Mouse (Mus musculus) erythroid progenitor cell, adult 5-6 weeks (primary cell): ENCODE data around the gene Smyd3. TPM values are rescaled to one million over a fixed set of nuclear protein-coding genes. Genes with fewer than 3 reads are reported as not detected.

Experiments used
- ATAC-seq: replicated peaks from 2 replicates; pipeline ENCODE4 v1.8.0; 2016; ENCODE audit warnings: moderate number of reproducible peaks, mild to moderate bottlenecking, moderate TSS enrichment, inconsistent platforms; ENCODE audit not compliant: poor library complexity, low FRiP score, severe bottlenecking
- total RNA-seq, 2 experiments: library from RNA; stranded (forward) in 1 of 2; stranded (reverse) in 1 of 2; fragments of 150-400 nt in 1 of 2; fragments of 186-747, 209-891 nt in 1 of 2; gene quantifications; 2 replicates each; pipeline versions ENCODE4 v1.2.3 to v1.2.4; 2015 to 2017; ENCODE audit warnings: low replicate concordance in 2 of 2

Gene Smyd3
- total RNA-seq, 2 experiments from 2014 or later, result 0.42 to 7.8 TPM

DNA sequence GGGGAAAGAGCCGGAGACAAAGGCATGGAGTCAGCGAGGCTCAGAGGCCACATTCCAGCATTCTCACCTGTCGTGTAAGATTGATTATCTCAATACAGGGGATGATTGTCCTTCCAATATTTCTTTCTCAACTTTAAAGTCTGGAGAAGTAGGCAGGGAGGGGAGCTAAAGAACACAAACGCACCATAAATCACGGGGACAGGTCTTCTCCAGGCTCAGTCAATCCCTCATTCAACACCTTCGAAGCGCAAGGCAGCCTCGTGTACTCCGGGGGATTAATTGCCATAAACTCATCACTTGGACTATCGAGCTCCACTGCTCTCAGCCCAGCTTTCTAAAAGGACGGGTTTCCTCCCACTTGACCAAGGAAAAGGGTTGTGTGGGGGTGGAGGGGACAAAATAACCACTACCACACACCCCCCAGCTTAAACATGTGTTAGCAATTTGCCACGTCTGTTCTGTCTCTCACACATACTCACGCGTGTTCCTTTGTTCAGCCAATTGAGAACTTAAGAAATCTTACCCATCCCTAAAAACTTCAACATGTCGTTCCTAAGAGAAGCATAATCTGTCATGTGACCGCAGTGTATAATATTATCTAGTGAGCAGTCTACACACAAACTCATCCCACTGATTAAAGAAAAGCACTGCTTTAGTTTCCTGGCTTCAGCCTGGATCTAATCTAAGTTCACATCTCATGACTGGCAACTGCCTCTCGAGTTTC lies 43.8 kb downstream of the Smyd3 start:
- ATAC-seq, result no peak

DNA sequence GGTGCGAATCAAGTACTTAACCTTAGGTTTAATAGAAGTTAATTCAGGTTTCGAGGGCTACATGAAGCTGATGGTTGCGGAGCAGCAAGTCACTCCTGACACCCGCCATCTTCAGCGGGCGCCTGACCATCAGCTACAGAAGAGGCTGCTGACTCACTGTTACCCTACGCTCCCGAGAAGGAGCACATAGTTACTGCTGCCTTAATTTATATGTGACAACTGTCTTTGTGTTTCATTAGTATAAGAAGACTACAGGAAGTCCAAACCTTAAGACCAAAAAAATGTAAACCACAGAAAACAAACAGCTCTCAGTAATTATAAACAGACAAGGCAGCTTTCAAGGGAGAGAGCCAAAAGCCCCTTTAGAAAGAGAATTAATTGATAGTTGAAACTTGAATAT lies 49.9 kb downstream of the Smyd3 start:
- ATAC-seq, result no peak

DNA sequence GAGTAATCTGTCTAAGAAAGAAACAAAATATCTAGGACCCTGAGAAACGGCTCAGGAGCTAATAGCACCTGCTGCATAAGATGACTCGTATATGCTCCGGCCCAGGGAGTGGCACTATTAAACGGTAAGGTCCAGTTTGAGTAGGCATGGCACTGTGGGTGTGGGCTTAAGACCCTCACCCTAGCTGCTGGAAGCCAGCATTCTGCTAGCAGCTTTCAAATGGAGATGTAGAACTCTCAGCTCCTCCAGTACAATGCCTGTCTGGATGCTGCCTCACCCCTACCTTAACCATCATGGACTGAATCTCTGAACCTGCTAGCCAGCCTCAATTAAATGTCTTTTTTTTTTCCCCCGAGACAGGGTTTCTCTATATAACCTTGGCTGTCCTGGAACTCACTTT lies 55.5 kb downstream of the Smyd3 start:
- ATAC-seq, result no peak

DNA sequence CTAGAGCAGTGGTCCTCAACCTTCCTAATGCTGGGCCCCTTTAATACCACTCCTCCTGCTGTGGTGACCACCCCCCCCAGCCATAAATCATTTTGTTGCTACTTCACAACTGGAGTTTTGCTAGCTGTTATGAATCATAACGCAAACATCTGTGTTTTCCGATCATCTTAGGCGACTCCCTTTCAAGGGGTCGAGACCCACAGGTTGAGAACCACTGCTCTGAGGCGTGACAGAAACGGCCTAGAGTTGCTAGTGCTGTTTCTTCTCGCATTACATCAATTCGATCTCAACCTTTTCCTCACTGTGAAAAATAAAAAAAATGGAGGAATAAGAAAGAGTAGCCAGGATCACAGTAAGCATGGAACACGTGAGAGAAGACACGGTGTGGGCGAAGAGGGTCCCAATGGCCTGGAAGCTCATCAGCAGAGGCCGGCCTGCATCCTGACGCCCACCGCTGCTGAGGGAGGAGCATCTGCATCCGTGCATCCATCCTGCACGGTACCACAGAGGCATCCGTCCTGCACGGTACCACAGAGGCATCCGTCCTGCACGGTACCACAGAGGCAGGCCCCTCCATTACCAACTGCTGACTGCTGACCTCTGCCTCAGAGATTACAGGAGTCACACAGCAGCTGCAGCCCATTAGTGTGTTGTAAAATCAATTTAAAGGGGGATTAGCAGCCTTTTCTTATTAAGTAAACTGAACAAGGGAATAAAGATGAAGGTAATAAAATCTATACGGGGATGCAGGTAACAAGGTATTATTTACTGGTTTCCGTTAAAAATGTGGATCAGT lies 56.6 kb downstream of the Smyd3 start:
- ATAC-seq, result no peak

DNA sequence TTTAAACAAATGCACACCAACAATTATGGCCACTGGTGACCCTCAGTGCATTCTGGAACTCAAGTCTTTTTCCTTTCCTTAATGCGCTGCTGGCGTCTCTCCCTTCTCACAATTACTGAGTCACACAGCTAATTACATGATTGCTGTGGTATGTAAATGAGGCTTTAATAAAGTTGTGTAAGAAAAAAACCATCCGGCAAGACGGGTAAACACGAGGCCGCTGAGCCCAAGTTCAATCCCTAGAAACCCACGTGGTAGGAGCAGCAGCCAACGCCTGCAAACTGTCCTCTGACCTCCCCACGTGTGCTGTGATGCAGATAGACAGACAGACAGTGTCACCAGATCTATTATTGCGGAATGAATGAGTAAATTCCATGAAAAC lies 58.9 kb downstream of the Smyd3 start:
- ATAC-seq, result no peak

DNA sequence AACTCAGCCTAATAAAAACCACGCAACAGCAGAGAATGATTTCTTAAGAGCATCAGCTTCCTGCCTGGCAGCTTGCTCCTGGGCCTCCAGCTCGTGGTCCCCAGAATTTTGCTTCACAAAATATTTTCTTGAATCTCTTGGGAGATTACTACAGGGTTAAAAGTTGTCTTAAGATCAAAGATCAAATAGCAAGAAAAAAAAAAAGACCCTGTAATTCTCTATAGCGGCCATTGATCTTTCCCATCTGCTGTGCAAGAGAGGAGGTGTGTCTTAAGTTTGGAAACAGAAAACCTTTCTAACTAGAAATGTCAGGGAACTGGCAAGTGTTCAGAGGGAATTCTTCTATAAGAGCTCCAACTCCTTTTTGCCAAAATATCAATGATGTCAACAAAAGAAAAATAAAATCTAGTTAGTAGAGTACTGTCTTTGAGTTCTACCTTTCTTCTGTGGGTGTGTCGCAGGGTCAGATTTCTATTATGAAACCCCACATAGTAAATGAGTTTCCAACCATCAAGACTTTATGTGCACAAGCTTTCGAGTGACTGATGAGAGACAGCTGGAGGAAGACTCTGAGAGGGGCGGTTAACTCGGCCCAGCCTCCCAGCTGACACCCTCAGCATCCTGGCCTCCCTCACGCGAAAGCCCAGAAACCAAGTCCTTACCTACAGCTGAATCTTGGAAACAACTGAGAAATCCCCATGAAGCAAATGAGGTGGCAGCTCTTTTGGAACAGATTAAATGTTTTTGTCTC lies 59.4 kb downstream of the Smyd3 start:
- no peak for ATAC-seq

DNA sequence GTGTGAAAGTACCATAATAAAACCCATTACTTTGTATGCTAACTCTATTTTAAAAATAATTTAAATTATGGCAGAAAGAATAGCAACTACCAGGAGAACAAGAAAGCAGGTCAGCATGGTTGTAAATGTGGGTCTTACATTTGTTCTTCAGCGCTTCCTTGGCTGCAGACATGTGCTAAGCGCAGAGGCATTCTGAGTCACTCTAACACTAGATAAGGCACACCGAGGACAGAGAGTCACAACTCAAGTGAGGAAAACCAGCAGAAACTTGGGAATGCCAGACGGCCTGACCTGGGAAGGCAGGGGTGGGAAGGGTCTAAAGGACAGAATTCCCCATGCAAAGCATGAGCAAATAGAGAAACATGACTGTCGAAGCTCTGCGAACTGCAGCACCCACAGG lies 63.2 kb downstream of the Smyd3 start:
- no peak for ATAC-seq

DNA sequence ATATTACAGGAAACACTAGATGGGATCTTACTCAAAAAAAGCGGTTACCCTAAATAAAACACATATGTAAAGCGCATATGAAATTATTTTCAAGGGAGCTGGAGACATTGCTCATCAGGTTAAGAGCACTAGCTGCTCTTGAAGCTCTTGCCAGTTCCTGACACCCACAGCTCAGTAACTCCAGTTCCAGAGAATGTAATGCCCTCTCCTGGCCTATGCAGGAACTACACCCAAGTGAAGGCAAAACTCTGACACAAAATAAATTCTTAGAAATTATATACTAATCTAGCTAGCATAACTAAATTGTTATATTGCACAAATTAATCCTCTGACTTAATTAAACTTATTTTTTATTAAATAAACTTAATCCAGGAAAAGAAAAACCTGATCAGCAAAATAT lies 66.6 kb downstream of the Smyd3 start:
- ATAC-seq, result no peak

DNA sequence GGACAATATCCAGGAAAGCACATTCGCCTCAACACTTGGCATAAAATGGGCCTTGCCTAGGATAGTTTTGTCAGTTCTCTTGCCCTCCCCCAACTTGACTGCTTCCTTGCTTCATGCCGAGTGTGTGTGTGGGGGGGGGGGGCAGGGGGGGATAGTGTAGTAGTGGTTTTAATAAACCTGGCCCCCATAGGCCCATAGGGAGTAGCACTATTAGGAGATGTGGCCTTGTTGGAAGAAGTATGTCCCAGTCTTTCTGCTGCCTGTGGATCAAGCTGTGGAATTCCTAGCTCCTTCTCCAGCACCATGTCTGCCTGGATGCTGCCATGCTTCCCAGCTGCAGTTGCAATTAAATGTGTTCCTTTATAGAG lies 71.0 kb downstream of the Smyd3 start:
- ATAC-seq, result no peak

DNA sequence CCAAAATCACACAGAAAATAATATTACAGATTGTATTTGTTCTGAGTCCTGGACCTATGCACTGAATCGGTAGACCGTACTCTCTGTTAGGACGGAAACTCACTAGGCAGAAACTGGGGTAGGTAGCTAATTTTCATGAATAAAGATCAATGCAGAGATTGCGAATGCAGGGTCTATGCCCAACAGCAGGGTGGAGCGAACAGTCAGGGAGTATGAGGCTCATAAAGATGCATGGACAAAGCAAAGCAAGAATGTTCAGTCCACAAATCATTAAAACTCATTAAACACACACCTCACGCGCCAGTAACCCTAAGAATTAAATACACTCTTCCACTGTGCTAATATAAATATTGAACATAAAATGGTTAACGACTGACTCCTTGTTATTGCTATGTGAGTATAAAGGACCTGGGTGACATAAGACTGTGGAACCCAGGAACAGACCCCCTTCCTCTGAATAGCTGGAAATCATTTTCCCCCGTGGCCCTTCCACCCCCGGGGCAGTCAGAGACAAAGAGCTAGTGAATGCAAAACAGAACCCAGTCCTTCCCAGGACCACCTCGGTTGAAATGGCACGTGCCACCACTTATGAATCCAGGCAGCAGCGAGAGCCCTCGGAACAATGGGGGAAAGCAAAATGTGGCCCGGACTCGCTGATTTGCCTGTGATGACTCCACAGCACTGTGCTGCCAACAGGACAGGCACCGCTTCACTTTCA lies 71.6 kb downstream of the Smyd3 start:
- no peak for ATAC-seq

DNA sequence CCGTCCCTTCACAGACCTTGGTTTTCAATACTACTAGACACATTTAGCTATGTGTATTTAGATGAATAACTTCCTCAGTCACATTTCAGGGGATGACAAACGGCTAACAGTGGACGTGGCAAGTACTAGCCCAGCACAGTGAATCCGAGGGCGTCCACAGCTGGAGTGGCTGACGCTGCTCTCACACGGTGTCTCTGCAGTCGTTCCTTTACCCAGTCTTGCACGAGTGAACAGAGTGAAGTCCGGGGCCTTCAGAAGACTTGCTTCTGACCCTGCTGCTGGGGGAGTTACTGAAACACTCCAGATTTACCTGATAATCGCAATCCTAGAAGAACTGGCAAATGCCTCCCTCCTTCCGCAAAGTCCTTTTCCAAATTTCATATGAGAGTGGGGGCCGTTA lies 74.0 kb downstream of the Smyd3 start:
- no peak for ATAC-seq

DNA sequence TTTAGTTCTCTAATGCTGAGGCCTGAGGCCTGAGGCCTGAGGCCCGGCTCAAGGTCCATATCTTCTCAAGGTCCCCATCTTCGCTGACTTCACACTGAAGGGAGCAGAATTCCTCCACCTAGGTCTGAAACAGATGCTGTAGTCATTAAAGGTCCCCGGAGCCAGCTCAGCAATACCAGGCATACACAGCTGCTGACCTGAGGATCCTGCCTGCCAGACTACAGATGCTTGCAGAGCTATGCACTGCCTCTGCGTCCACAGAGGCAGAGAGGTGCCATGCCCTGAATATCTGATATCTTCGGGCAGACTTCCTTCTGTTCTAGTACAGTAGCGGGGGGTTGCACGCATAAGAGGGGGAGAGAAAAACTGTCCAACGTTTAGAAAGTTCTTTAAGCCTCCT lies 74.4 kb downstream of the Smyd3 start:
- no peak for ATAC-seq

DNA sequence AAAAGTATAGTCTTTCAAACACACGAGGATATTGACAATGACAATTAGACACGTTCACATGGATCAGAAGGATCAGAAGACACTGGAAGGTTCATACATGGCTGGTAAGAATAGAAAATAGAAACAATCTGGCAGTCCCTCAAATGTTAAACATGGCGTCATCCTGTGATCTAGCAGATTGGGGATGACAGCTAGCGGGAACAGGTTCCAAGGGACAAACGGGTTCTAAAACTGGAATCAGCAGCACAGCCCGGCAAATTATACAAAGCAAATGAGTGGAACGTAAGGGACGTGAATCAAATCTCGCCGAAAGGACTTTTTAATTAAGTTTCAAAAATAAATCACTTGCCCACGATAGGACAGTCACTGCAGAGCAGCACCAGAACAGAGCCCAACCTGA lies 81.2 kb downstream of the Smyd3 start:
- no peak for ATAC-seq

DNA sequence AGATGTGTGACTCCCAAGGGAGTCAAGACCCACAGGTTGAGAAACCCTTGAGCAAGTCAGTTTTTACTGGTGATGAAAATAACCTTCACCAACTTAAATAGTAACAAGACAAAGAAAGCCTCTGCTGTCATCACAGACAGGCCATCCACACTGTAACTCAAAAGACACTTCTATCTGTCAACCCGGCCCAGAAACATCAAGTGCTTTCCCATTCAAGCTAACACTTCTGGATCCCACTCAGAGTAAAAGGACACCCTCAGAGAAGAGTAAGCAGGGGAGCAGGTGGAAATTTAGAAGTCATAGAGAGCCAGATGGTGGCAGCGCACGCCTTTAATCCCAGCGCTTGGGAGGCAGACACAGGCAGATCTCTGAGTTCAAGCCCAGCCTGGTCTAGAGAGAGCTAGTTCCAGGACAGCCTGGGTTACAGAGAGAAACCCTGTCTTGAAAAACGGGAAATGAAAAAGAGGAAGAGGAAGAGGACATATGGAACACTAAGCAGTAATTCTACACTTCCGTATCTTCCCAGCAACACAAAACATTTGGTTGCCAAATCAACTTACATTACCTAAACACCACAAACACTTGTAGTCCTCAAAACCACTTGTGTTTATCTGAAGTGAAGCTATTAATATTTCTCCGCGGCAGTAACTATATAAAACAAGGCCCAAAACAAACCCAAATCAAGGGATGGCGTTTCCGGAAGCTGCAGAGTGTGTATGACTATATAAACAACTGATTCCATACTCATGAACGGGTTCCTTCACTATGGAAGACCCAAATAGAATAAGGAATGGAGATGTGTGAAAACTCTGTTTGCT lies 83.2 kb downstream of the Smyd3 start:
- no peak for ATAC-seq

DNA sequence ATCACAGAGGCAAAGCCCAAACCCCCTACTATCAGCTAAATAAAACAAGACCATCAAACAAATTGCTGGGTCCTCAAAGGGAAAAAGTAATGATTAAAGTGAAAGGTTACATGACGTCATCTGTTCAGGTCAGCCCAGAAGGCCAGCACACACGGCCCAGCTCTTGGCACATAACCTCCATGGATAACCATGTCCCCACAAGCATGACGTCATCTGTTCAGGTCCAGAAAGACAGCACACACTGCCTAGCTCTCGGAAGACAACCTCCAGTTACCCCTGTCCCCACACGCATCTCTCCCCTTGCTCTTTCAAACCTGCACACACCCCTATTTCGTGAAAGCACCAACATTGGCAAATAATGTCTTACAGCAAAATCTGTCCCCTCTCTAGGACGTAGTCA lies 84.0 kb downstream of the Smyd3 start:
- ATAC-seq, result no peak

DNA sequence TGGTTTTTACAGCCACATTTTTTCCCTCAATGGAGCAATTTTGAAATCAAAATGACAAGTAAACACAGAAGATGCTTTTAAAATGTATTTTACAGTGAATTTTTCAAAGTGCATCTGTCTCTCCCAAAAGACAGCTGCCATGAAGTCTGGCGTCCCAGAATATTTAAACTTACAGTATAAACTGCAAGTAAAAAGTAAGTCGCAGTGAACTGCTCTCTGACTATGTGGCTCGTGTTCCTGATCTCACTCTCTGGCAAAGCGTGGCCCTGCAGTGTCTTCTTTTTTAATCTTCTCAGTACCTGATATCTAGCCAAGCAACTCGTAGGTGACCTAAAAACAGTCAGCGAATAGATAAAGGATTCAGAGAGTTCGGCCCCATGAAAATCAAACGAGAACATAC lies 84.5 kb downstream of the Smyd3 start:
- no peak for ATAC-seq

DNA sequence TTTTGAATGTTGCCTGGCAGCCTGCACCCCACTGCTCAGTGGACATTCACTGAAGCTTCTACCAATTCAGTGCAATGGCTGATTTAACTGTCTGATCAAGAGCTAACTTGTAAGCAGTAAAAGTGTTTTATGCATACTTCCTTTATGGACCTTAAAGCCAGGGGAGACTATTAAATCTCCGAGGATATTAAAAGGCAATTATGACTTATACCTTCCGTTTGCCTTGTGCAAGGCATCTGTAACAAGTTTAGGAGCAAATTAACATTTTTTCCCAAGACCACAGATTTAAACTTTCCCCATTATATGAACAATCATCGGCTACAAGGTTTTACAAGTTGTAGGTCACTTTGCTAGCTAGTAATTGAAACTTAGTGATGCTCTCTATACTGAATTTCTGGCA lies 87.8 kb downstream of the Smyd3 start:
- ATAC-seq, result no peak

DNA sequence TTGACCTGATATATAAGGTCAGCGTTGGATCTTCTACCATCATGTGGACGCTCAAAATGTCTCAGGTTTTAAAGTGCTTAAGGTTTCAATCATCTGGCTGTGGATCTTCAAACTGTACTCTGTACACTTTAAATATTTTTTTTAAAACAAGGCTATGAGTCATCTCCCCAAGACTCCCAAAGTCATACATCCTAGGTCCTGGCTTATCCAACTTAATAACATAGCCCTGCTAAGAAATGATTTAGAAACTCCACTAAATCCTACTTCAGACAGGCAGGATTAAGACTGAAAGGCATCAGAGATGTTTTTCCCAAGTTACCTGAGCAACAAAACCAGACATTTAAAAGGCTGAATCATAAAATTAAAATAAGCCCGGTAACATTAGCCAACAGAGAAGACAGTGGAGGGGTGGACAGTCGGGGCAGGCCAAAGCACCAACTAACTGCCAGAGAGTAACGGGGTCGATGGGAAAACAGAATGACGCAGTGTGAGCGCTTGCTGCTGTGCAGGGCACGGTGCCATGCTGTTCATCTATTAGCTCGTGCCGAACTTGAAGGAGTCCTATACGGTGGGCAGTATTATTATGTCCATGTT lies 92.9 kb downstream of the Smyd3 start:
- no peak for ATAC-seq

DNA sequence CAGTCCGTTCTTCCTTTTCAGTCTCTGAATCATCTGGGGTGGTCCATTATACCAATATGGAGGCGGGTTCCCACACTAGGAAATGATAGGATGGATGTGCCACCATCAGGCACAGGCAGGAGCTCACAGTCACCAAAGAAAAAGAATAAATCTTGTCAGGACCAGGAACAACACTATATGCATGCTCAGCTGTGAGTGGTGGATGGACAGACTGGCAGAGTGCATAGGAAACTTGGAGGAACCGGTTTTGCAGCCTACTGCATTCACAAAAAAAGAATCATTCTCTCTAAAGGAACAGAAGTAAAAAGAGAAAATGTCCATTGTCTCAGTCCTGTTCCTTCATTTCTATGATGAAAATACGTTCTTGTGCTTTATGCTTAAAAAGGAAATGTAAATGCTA lies 98.8 kb downstream of the Smyd3 start:
- ATAC-seq, result no peak
